Mouse (Mus musculus) adrenal gland, postnatal 25 days (tissue): ENCODE results near the gene Zfp704. TPM values are rescaled to one million over a fixed set of nuclear protein-coding genes. Genes with fewer than 3 reads are reported as not detected.

Experiments
- DNase-seq: peaks from one replicate; pipeline ENCODE4 v3.0.0; 2021; ENCODE audit warnings: mixed read lengths
- total RNA-seq: library from RNA; stranded (reverse); gene quantifications from 2 replicates; pipeline ENCODE4 v1.2.3, GENCODE M21; 2021

The Zfp704 gene
- total RNA-seq, 1 experiment from 2014 or later = 18.7 TPM

GRCm38 (mm10) chr3:9456380-9456890 is 153.4 kb downstream of the Zfp704 start:
- DNase-seq = no peak

- no peak for DNase-seq
Observed at GRCm38 (mm10) chr3:9455351-9455750, 154.5 kb downstream of the Zfp704 start.

- DNase-seq = no peak
Observed at GRCm38 (mm10) chr3:9454556-9455330, 155.1 kb downstream of the Zfp704 start.

GRCm38 (mm10) chr3:9450521-9450920 is 159.4 kb downstream of the Zfp704 start:
- DNase-seq = no peak

GRCm38 (mm10) chr3:9449261-9450007 is 160.5 kb downstream of the Zfp704 start:
- DNase-seq = no peak

- no peak for DNase-seq
Observed at GRCm38 (mm10) chr3:9448541-9448940, 161.3 kb downstream of the Zfp704 start.

GRCm38 (mm10) chr3:9444558-9444957 is 165.3 kb downstream of the Zfp704 start:
- DNase-seq = no peak

GRCm38 (mm10) chr3:9443981-9444380 is 165.9 kb downstream of the Zfp704 start:
- no peak for DNase-seq

- DNase-seq = no peak
Observed at GRCm38 (mm10) chr3:9443476-9443875, 166.4 kb downstream of the Zfp704 start.

GRCm38 (mm10) chr3:9441566-9442540 is 168.0 kb downstream of the Zfp704 start:
- no peak for DNase-seq

GRCm38 (mm10) chr3:9440466-9440865 is 169.4 kb downstream of the Zfp704 start:
- DNase-seq = no peak

GRCm38 (mm10) chr3:9439619-9440286 is 170.1 kb downstream of the Zfp704 start:
- DNase-seq = no peak

GRCm38 (mm10) chr3:9436256-9436655 is 173.6 kb downstream of the Zfp704 start:
- no peak for DNase-seq

- DNase-seq = no peak
Observed at GRCm38 (mm10) chr3:9434394-9435175, 175.3 kb downstream of the Zfp704 start.

GRCm38 (mm10) chr3:9432796-9433526 is 176.9 kb downstream of the Zfp704 start:
- DNase-seq = no peak

GRCm38 (mm10) chr3:9432226-9432625 is 177.7 kb downstream of the Zfp704 start:
- DNase-seq = no peak

GRCm38 (mm10) chr3:9429946-9430345 is 179.9 kb downstream of the Zfp704 start:
- no peak for DNase-seq

GRCm38 (mm10) chr3:9427826-9428225 is 182.1 kb downstream of the Zfp704 start:
- no peak for DNase-seq

GRCm38 (mm10) chr3:9425661-9426060 is 184.2 kb downstream of the Zfp704 start:
- no peak for DNase-seq

GRCm38 (mm10) chr3:9424637-9425036 is 185.2 kb downstream of the Zfp704 start:
- DNase-seq = peak; percentile 26
